Comparison of ENCODE assay signal across 8 mouse cellular contexts in genomic region chr10:88389576-88389975, GRCm38 (mm10). TPM values are rescaled to one million over a fixed set of nuclear protein-coding genes. Genes with fewer than 3 reads are reported as not detected.
DNase-seq lines count a peak whose midpoint lies in the region; ATAC-seq and TF ChIP-seq lines count a peak whose summit lies in the region.
"Had no signal": no experiment of that assay in that cellular context is flagged by ENCODE, and none has a peak within 500 bp of the region (broad histone marks: within the 10 kb centered on the region; RNA-seq: fewer than 3 reads in every experiment).

No protein-coding gene starts in this region.

- ATAC-seq in kidney, embryonic 15.5 days (replicated peaks; ENCODE audit: low FRiP score), result peak; percentile 31; the same call in 1 of the 2 replicates
- peak; percentile 66 for ATAC-seq in heart, postnatal 0 days (ENCODE audit: insufficient read depth, low read depth)

- 0 out of 2 replicates have a peak, but pooled peaks cover 3% of the 10 kb centered on the region for H3K36me3 ChIP-seq in kidney, embryonic 15.5 days
- H3K36me3 ChIP-seq in CH12.LX (replicated peaks in 1 of 2; ENCODE audit: control insufficient read depth in 1 of 2, insufficient read depth in 1 of 2, low read length in 1 of 2), result peaks cover 0 to 27% of the 10 kb centered on the region in 2 experiments
- no peaks in the 10 kb centered on the region for H3K36me3 ChIP-seq in heart, postnatal 0 days (replicated peaks; ENCODE audit: control insufficient read depth, insufficient read depth, low read length)
- H3K36me3 ChIP-seq: neural tube, embryonic 15.5 days had no signal

- TF ChIP-seq RAD21 in CH12.LX (IDR thresholded peaks at IDR 0.05; ENCODE audit: low read depth, low read length), result no peak; the same call in 1 of the 2 replicates

- no peaks in the 10 kb centered on the region for H3K27me3 ChIP-seq in kidney, embryonic 15.5 days
- H3K27me3 ChIP-seq in CH12.LX (replicated peaks), result no peaks in the 10 kb centered on the region
- no peaks in the 10 kb centered on the region for H3K27me3 ChIP-seq in heart, postnatal 0 days (ENCODE audit: control insufficient read depth, insufficient read depth, low read length)
- H3K27me3 ChIP-seq: neural tube, embryonic 15.5 days had no signal

- no peak for TF ChIP-seq CTCF in CH12.LX (conservative IDR thresholded peaks at IDR 0.05 in 1 of 2, IDR thresholded peaks at IDR 0.05 in 1 of 2; ENCODE audit: low read depth in 2 of 2, low read length in 2 of 2)
- no peak for TF ChIP-seq CTCF in heart, postnatal 0 days (IDR thresholded peaks at IDR 0.05; ENCODE audit: low read depth)

- H3K4me3 ChIP-seq in kidney, embryonic 15.5 days (replicated peaks), result no peak overlapping the region
- H3K4me3 ChIP-seq in CH12.LX (replicated peaks in 1 of 3; ENCODE audit: low read depth in 2 of 3, low read length in 2 of 3, poor library complexity in 1 of 3), result peak overlapping the region; percentile 48 to 62 (median 49)
- no peak overlapping the region for H3K4me3 ChIP-seq in heart, postnatal 0 days (ENCODE audit: low read depth, low read length)
- H3K4me3 ChIP-seq: neural tube, embryonic 15.5 days had no signal

- H3K9me3 ChIP-seq in kidney, embryonic 15.5 days (replicated peaks), result no peaks in the 10 kb centered on the region
- H3K9me3 ChIP-seq in CH12.LX (replicated peaks; ENCODE audit: low read length), result no peaks in the 10 kb centered on the region
- H3K9me3 ChIP-seq in heart, postnatal 0 days (replicated peaks; ENCODE audit: control insufficient read depth, low read length), result no peaks in the 10 kb centered on the region
- H3K9me3 ChIP-seq: neural tube, embryonic 15.5 days had no signal

- intact Hi-C loops in left cerebral cortex, postnatal 14 days (cut with DNase I), result no loop called here

- 32% methylated on average over 4 of the region's 4 CpGs for WGBS in kidney, embryonic 15.5 days
- WGBS in heart, postnatal 0 days, result 18% methylated on average over 4 of the region's 4 CpGs

- H3K4me1 ChIP-seq in kidney, embryonic 15.5 days, result peaks cover 29% of the 10 kb centered on the region
- peaks cover 31 to 51% of the 10 kb centered on the region in 2 experiments for H3K4me1 ChIP-seq in CH12.LX (ENCODE audit: control insufficient read depth in 1 of 2, insufficient read depth in 2 of 2)
- H3K4me1 ChIP-seq in heart, postnatal 0 days (ENCODE audit: control insufficient read depth, insufficient read depth), result peaks cover 32% of the 10 kb centered on the region

- in situ Hi-C loops in CH12.LX (cut with MboI; ENCODE audit: low pct_ligation_motif_present, low pct_unique_long_range_greater_than_20kb, low sequenced_read_pairs), result no loop called here

- H3K79me2 ChIP-seq in CH12.LX (replicated peaks; ENCODE audit: control insufficient read depth, extremely low read depth, insufficient read depth, poor library complexity, severe bottlenecking), result peaks cover 32% of the 10 kb centered on the region

- DNase-seq in kidney, postnatal 4 days, result no peak
- DNase-seq in CH12.LX (ENCODE audit: extremely low read depth), result peak; percentile 89
- no peak for DNase-seq in heart, postnatal 0 days (ENCODE audit: low spot score)
- peak; percentile 81 to 84 for DNase-seq in natural killer cell, adult 2 months (ENCODE audit: low spot score in 2 of 2)
- no peak for DNase-seq in left cerebral cortex, postnatal 14 days (ENCODE audit: low spot score in 2 of 2)
- DNase-seq in right cerebral cortex, postnatal 36 days (ENCODE audit: low spot score in 2 of 2), result no peak

- H3K27ac ChIP-seq in kidney, embryonic 15.5 days, result peak overlapping the region; percentile 50
- H3K27ac ChIP-seq in CH12.LX (ENCODE audit: insufficient read depth, low read depth), result peak overlapping the region; percentile 91
- peak overlapping the region; percentile 34; the same call in 1 of the 2 replicates for H3K27ac ChIP-seq in heart, postnatal 0 days (ENCODE audit: low read depth)
- H3K27ac ChIP-seq: neural tube, embryonic 15.5 days had no signal

- no peak overlapping the region; the same call in 1 of the 2 replicates for H3K4me2 ChIP-seq in kidney, embryonic 15.5 days
- H3K4me2 ChIP-seq in CH12.LX (ENCODE audit: insufficient read depth, low read depth, poor library complexity, severe bottlenecking), result peak overlapping the region; percentile 97
- H3K4me2 ChIP-seq in heart, postnatal 0 days (ENCODE audit: low read depth, low read length), result peak overlapping the region; percentile 14; the same call in 1 of the 2 replicates
- H3K4me2 ChIP-seq: neural tube, embryonic 15.5 days had no signal

- no peak for TF ChIP-seq EP300 in CH12.LX (IDR thresholded peaks at IDR 0.05; ENCODE audit: low read length)
- TF ChIP-seq EP300 in heart, postnatal 0 days (IDR thresholded peaks at IDR 0.05; ENCODE audit: low read depth), result no peak

- TF ChIP-seq POLR2A in CH12.LX (IDR thresholded peaks at IDR 0.05; ENCODE audit: low read depth, low read length), result no peak

- dilution Hi-C loops in CH12.LX (cut with MboI; ENCODE audit: extremely low pct_ligation_motif_present, extremely low pct_unique_long_range_greater_than_20kb, low sequenced_read_pairs), result no loop called here

- H3K9ac ChIP-seq in kidney, embryonic 15.5 days, result no peak overlapping the region
- peak overlapping the region; percentile 80 for H3K9ac ChIP-seq in CH12.LX (ENCODE audit: insufficient read depth, low read depth)
- H3K9ac ChIP-seq in heart, postnatal 0 days (replicated peaks; ENCODE audit: low read depth, low read length), result no peak overlapping the region
- H3K9ac ChIP-seq: neural tube, embryonic 15.5 days had no signal

TF ChIP-seq in CH12.LX, 34 proteins besides CTCF, POLR2A, EP300 and RAD21:
- no peak for TF ChIP-seq ZC3H11A (IDR thresholded peaks at IDR 0.05; ENCODE audit: low read depth, low read length)
- peak; percentile 75 for TF ChIP-seq ELF1 (IDR thresholded peaks at IDR 0.05; ENCODE audit: low read depth, low read length)
- TF ChIP-seq MXI1 (IDR thresholded peaks at IDR 0.05; ENCODE audit: low read depth, low read length), result peak; percentile 44; the same call in 1 of the 2 replicates
- peak; percentile 24; the same call in 1 of the 2 replicates for TF ChIP-seq IRF4 (IDR thresholded peaks at IDR 0.05; ENCODE audit: low read depth, low read length)
- no peak for TF ChIP-seq JUN (IDR thresholded peaks at IDR 0.05; ENCODE audit: insufficient read depth, low read depth, low read length)
- TF ChIP-seq ZKSCAN1 (IDR thresholded peaks at IDR 0.05; ENCODE audit: borderline replicate concordance, low read depth, low read length), result no peak
- TF ChIP-seq TCF12 (IDR thresholded peaks at IDR 0.05; ENCODE audit: low read depth, low read length), result peak; percentile 46; the same call in 1 of the 2 replicates
- no peak for TF ChIP-seq CHD1 (IDR thresholded peaks at IDR 0.05; ENCODE audit: low read depth, low read length)
- TF ChIP-seq ETS1 (conservative IDR thresholded peaks at IDR 0.05; ENCODE audit: low read depth, low read length), result peak; percentile 58
- peak; percentile 63 for TF ChIP-seq CHD2 (IDR thresholded peaks at IDR 0.05; ENCODE audit: low read length)
- TF ChIP-seq BHLHE40 (IDR thresholded peaks at IDR 0.05; ENCODE audit: low read depth, low read length), result peak; percentile 58; the same call in 1 of the 2 replicates

RNA-seq across cellular contexts. Expression of gene Gnptab, which starts 10.6 kb away (rescaled TPM):
- 12.4 and 14.3 TPM in 2 replicates for polyA plus RNA-seq in kidney, embryonic 15.5 days (2015; fragmentation: Nextera tagmentation; extraction: Ambion mirVana)
- total RNA-seq in CH12.LX (2012; rRNA removed) (18.0 and 18.7 TPM in 2 replicates), CH12.LX (2014; rRNA removed) (12.2 and 13.2 TPM in 2 replicates)
- polyA plus RNA-seq in CH12.LX (2012; ENCODE audit: insufficient read length, low read depth), result 34.7 and 38.2 TPM in 2 replicates
- total RNA-seq in heart, postnatal 0 days (2014; rRNA removed; ENCODE audit: low replicate concordance), result 15.8 and 18.8 TPM in 2 replicates
- 8.4 and 9.7 TPM in 2 replicates for polyA plus RNA-seq in heart, postnatal 0 days (2015; fragmentation: Nextera tagmentation; extraction: Ambion mirVana)
- total RNA-seq in left cerebral cortex, postnatal 14 days (2021), result 10 to 100 TPM; 81.4 to 93.4 TPM

RNA-seq across cellular contexts. Expression of gene Dram1, which starts 10.7 kb away (rescaled TPM):
- polyA plus RNA-seq in kidney, embryonic 15.5 days (2015; fragmentation: Nextera tagmentation; extraction: Ambion mirVana), result 1.9 and 2.1 TPM in 2 replicates
- total RNA-seq in CH12.LX (2012; rRNA removed) (0.04 TPM in 2 replicates), CH12.LX (2014; rRNA removed) (not detected in 2 replicates)
- not detected in 2 replicates for polyA plus RNA-seq in CH12.LX (2012; ENCODE audit: insufficient read length, low read depth)
- 1.5 and 2.2 TPM in 2 replicates for total RNA-seq in heart, postnatal 0 days (2014; rRNA removed; ENCODE audit: low replicate concordance)
- polyA plus RNA-seq in heart, postnatal 0 days (2015; fragmentation: Nextera tagmentation; extraction: Ambion mirVana), result 1.2 and 1.8 TPM in 2 replicates
- total RNA-seq in left cerebral cortex, postnatal 14 days (2021), result 1 to 10 TPM in 1 of 2 experiments, under 1 TPM in 1; 0.85 to 1.5 TPM

Comparison
In these comparisons a context has a peak if more than half of its experiments do, and no peak if none do; other contexts are left out.
1. H3K27ac ChIP-seq: peak in every context shown above with its lines; median percentile 91 in CH12.LX; 50 in kidney, embryonic 15.5 days; 34 in heart, postnatal 0 days.
2. H3K4me3 ChIP-seq: peak in CH12.LX (3 of 3); none in kidney, embryonic 15.5 days (single experiment) and heart, postnatal 0 days (single experiment).
3. DNase-seq: peak in CH12.LX (single experiment) and natural killer cell, adult 2 months (2 of 2); none in kidney, postnatal 4 days (0 of 2), heart, postnatal 0 days (single experiment), left cerebral cortex, postnatal 14 days (0 of 2) and right cerebral cortex, postnatal 36 days (0 of 2).